Mouse (Mus musculus) embryonic fibroblast, embryonic 13.5 days (primary cell): Measurements from ENCODE around the gene Usp46. TPM values are rescaled to one million over a fixed set of nuclear protein-coding genes. Genes with fewer than 3 reads are reported as not detected.

Experiments
- H3K27ac ChIP-seq: 2 replicates; pipeline ENCODE4 v1.5.1; 2012; ENCODE audit warnings: low read length, control low read depth, inconsistent platforms; ENCODE audit not compliant: insufficient read depth
- H3K4me1 ChIP-seq: 2 replicates; pipeline ENCODE4 v1.6.1; 2011; ENCODE audit warnings: low read length; ENCODE audit not compliant: control insufficient read depth, insufficient read depth
- H3K4me3 ChIP-seq: 2 replicates; pipeline ENCODE4 v1.5.1; 2011; ENCODE audit warnings: mild to moderate bottlenecking, control low read depth, low read length; ENCODE audit not compliant: insufficient read depth
- CTCF ChIP-seq: IDR thresholded peaks from 2 replicates; pipeline ENCODE4 v1.5.1; 2011; ENCODE audit warnings: mild to moderate bottlenecking, control low read depth, low read length, moderate library complexity, borderline replicate concordance; ENCODE audit not compliant: insufficient read depth
- POLR2A ChIP-seq: IDR thresholded peaks from 2 replicates; pipeline ENCODE4 v1.6.1; 2011; ENCODE audit warnings: low read depth, mild to moderate bottlenecking, control low read depth, low read length, moderate library complexity
- polyA plus RNA-seq: library from polyadenylated mRNA; stranded (reverse); fragments of >200 nt; gene quantifications from 2 replicates; pipeline ENCODE4 v1.2.4, GENCODE M21; 2011; ENCODE audit warnings: low read depth; ENCODE audit not compliant: missing spikeins, insufficient read length

Usp46 gene
- polyA plus RNA-seq, 1 experiment = 30.6 TPM

GRCm38 (mm10) chr5:74094841-74095437 is 26.7 kb upstream of the Usp46 start:
- TF ChIP-seq POLR2A (peak; percentile 13; the same call in 1 of the 2 replicates), CTCF (no peak)
- no peaks in the 10 kb centered on the region; the same call in 1 of the 2 replicates for H3K4me1 ChIP-seq
- H3K4me3 ChIP-seq = peak overlapping the region; percentile 87
- peak overlapping the region; percentile 19; the same call in 1 of the 2 replicates for H3K27ac ChIP-seq

GRCm38 (mm10) chr5:74093556-74094428 is 25.6 kb upstream of the Usp46 start:
- no peaks in the 10 kb centered on the region; the same call in 1 of the 2 replicates for H3K4me1 ChIP-seq
- H3K27ac ChIP-seq = peak overlapping the region; percentile 27
- TF ChIP-seq CTCF = no peak
- peak overlapping the region; percentile 87 for H3K4me3 ChIP-seq

DNA sequence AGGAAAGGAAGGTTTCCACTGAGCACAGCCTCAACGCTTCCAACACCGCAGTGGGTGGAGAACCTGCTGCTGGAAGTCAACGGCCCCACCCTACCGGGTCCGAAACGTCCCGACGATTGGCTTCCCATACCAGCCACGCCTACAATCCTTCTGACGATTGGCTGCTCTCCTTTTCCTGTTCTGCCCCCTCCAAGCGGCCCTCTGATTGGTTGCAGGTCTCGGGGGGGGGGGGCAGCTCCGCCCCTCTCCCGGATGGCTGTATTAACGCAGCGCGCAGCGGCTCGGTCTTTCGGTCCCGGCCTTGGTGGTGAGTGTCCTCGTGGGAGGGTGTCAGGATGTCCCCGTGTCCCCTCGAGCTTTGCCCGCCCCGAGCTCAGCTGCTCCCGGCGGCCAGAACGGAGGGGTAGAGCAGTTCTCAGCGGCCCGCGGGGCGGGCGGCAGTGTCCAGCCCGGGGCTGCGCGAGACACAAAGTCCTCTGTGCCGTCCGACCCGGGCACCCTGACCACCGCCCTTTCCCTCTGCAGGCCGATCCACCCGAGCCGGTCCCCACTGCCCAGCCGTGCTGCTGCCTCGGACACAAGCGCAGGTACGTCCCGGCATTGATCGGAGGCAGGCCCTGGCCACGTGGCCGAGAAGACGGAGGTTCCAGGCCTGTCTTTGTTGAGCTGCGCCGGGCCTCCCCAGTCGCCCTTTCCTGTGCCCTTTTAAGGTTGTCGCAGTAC is 24.8 kb upstream of the Usp46 start:
- Histone ChIP-seq H3K27ac (peak overlapping the region; percentile 27), H3K4me3 (peak overlapping the region; percentile 87), H3K4me1 (no peaks in the 10 kb centered on the region; the same call in 1 of the 2 replicates)
- no peak for TF ChIP-seq CTCF
- TF ChIP-seq POLR2A = peak; percentile 90

DNA sequence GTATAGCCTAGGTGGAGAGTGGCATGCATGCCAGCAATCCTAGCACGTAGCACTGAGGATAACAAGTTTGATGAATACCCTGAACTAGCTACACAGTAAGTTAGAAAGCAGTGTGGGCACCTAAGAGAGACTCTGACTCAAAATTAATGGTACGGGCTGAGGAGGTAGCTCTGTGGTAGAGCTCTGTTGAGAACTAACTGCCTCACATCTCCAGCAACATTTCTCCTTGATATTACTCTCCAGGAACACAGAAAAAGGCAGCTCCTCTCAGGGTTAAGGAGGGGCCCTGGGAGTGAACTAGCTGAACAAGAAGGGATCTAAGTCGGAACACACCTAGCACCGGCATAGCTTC is 24.2 kb upstream of the Usp46 start:
- H3K4me1 ChIP-seq = no peaks in the 10 kb centered on the region; the same call in 1 of the 2 replicates
- H3K27ac ChIP-seq = no peak overlapping the region
- TF ChIP-seq CTCF (no peak), POLR2A (no peak)
- H3K4me3 ChIP-seq = peak overlapping the region; percentile 31

GRCm38 (mm10) chr5:74089643-74090042 is 21.4 kb upstream of the Usp46 start:
- H3K4me1 ChIP-seq = no peaks in the 10 kb centered on the region
- no peak overlapping the region for H3K27ac ChIP-seq
- H3K4me3 ChIP-seq = no peak overlapping the region
- TF ChIP-seq CTCF (no peak), POLR2A (no peak)

DNA sequence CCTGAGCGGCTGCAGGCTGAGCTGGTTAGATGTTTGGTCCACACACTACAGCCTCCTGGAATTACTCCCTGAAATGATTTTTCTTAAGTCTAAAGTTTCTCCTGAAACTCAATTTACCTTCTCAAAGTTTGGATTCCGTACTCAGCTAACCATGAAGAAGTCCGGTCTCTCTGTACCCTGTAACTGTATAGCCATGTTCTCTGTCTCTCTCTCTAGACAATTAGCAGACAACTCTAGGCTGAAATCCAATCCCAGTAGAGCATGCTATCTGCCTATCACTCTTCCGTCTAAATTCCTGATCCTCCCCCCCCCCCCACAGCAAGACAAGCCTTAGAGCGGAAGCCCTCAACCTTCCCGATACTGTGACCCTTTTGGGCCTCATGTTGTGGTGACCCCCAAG is 13.5 kb upstream of the Usp46 start:
- H3K4me1 ChIP-seq = no peaks in the 10 kb centered on the region
- TF ChIP-seq CTCF (no peak), POLR2A (no peak)
- H3K27ac ChIP-seq = no peak overlapping the region
- H3K4me3 ChIP-seq = no peak overlapping the region

DNA sequence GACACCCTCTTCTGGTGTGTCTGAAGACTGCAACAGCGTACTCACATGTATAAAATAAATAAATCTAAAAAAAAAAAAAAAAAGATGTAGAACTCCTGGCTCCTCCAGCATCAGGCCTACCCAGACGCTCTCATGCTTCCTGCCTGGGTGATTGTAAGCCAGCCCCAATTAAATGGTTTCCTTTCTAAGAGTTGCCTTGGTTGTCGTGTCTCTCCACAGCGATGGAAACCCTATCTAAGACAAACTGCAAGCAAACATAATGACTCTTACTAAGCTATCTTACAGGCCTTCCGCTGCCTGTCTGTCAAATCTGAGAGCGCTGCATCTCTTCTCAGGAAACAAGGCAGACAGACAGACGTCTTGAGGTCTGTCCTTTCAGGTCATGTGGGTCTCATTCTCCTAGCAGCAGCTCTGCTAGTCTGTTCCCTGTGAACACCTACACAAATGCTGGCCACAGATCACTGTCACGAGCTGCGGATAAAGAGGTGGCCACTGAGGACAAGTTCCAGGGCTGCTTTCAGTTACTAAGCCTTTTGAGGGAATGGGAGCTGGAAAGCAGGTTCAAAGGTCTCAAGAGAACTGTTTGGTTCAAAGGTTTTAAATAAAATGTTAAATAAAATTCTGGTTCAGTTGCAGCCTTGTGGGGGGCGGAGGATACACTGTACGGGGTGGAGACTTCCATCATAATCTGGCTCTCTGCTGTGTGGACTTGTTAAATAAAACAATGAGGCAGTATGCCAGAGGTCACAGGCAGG is 10.8 kb upstream of the Usp46 start:
- TF ChIP-seq CTCF (no peak), POLR2A (no peak)
- Histone ChIP-seq H3K27ac (no peak overlapping the region), H3K4me1 (no peaks in the 10 kb centered on the region), H3K4me3 (no peak overlapping the region)

DNA sequence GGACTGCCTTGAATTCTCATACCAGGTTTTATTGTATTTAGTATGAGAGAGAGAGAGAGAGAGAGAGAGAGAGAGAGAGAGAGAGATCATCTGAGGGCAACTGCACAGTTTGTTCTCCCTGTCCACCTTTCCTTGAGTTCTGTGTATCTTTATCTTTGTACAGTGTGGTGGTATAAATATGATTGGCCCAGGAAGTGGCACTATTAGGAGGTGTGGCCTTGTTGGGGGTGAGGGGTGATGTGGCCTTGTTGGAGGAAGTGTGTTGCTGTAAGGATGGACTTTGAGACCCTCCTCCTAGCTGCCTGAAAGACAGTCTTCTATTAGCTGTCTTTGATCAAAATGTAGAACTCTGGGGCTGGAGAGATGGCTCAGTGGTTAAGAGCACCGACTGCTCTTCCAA is 10.2 kb upstream of the Usp46 start:
- no peak for TF ChIP-seq POLR2A
- TF ChIP-seq CTCF = no peak
- H3K4me1 ChIP-seq = no peaks in the 10 kb centered on the region
- no peak overlapping the region for H3K27ac ChIP-seq
- H3K4me3 ChIP-seq = no peak overlapping the region

DNA sequence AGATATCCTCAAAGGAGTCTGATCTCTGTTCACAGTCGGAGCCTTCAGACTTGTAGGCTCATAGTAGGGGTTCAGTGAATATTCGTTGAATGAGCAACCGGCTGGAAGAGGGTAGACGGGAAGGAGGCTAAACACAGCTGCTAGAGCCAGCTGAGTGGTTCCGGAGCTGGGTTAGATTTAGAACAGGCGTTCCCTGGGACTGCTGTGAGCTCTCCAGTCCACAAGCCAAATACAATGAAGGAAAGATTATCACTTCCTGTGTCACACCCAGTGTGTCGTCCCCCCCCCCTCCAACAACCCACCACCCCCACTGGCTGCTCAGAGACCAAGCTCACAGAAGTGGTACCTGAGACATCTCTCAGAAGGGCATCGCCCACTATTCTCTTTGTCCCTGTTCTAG is 9.7 kb upstream of the Usp46 start:
- no peaks in the 10 kb centered on the region for H3K4me1 ChIP-seq
- no peak for TF ChIP-seq CTCF
- H3K4me3 ChIP-seq = no peak overlapping the region
- H3K27ac ChIP-seq = no peak overlapping the region
